Mouse (Mus musculus) heart, postnatal 4 days (tissue): ENCODE measurements around the gene Pwwp2b. TPM values are rescaled to one million over a fixed set of nuclear protein-coding genes. Genes with fewer than 3 reads are reported as not detected.
A peak's percentile ranks its signal among the peaks of the same experiment; 100 is the strongest.

Source experiments
- DNase-seq: peaks from one replicate; pipeline ENCODE4 v3.0.0; 2021
- total RNA-seq, 2 experiments: library from RNA; stranded (reverse); gene quantifications; 2 replicates each; pipeline ENCODE4 v1.2.3; 2021

The Pwwp2b gene
- total RNA-seq, 2 experiments from 2014 or later, result 7.9 to 9.3 TPM

DNA sequence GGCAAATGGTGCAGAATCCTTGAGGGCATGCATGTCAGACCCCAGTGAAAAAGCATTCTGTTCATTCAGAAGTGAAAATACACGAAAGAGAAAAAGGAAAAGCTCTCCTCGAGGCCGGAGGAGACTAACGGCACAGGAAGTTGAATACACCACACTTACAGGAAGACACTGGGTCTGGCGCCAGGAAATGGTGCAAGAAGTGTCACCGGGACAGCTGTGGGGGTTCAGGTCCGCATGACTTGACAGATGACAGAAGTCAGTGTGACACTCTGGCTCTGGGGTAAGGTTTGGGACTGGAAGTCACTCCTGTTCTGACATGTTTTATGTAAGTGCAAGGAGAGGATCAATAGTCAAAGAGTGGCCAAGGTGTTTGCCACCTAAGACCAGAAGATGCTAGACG is 23.6 kb upstream of the Pwwp2b start:
- DNase-seq, result peak; percentile 55

GRCm38 (mm10) chr7:139226416-139226815 is 21.9 kb upstream of the Pwwp2b start:
- peak; percentile 1 for DNase-seq

DNA sequence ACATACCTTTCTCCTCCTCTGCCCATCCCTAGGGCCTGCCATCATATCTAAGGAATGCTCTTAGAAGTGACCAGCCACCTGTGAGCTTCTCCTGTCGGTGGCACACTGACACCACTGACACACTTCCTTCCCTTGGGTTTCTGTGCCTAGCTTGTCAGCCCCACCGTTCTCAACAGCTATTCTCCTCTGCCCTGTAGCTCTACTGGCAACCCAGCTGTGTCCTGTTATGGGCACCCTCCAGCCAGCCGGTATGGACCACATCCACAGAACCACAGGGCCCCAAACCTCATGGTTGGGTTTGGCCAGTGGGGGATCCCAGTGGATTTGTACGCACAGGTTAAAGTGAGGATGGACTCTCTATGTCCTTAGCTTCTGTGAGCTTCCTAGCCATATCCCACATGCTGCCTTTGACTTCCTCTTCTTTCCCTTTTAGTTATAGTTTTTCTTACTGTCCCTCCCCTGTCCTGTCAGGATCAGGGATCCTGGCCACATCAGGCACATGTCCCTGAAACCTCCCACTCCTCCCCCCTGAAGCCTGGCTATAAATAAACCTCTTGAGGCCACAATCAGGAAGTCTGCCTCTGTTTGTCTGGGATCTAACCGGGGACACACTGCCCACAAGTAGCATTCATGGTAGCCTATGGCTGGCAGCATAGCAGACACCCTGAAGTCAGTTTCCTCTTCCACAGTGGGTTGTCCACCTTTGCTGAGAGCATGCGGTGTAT is 19.7 kb upstream of the Pwwp2b start:
- peak; percentile 53 for DNase-seq

DNA sequence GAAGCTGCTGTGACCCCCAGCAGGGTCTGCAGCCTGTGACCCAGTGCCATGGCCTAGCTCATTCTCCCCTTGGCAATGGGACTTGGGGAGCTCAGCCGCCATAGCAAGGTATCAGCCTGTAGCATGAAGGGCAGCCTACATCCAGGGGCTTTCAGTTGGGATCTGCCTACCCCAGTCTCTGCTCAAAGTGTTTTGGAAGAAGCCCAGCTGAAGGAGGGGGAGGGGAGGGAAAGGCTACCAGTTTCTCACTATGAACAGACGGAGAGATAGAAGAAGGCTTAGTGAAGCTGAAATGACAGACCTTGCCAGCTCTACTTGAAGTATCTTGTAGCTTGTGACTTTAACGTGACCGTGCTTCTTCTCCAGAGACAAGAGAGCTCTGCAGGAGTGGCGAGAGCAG is 18.4 kb upstream of the Pwwp2b start:
- no peak for DNase-seq

GRCm38 (mm10) chr7:139230241-139230640 is 18.0 kb upstream of the Pwwp2b start:
- no peak for DNase-seq

DNA sequence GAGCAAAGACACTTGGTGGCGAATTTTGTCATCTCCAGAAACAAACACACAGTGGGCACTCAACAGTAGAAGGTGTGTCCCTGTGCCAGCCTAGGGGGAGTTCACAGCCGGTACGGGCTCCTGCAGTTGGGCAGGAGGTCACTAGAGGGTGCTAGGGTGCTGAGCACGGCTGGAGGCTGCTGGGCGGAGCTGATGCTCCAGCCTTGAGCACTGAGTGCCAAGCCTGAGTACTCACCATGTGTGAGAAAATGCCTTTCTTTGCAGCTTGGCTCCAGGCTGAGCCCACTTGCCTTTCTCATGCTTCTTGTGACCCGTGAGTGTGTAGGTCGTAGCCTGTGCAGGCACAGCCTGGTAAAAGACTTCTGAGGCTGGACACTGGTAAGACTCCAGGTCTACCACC is 14.6 kb upstream of the Pwwp2b start:
- peak; percentile 94 for DNase-seq

DNA sequence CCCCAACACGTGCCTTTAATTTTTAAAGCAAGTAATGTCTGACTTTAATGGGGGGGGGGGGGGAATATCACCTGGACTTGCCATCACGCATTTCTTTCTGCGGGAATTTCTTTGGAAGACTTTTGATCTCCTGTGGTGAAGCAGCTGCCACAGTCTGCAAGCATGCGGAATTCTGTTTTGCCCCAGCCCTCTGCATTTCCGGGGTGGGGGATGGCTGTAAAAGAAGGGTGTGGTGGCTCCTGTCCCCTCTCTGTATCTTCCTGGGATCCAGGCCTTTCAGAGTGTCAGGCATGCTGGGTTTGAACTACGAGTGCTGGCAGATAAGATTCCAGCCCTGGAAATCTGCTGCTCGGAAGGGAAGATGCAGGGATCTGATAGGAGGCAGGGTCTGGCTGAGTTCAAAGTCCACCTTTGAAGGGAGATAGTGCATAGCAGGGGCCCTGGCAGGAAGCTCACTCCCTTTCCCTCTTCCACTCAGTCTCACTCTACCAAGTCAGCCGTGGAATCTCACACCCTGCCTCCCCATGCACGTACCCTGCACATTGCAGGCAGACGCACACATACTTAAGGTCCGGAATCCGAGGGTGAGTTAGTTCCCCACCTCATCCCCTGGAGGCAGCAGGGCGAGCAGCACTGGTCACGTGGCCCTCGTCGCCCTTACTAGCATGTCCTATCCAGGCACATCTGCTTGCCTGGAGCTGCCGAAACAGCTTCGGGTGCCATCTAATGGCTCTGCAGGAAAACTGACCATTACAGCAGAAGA is 13.7 kb upstream of the Pwwp2b start:
- DNase-seq, result peak; percentile 75

GRCm38 (mm10) chr7:139235651-139236358 is 12.5 kb upstream of the Pwwp2b start:
- no peak for DNase-seq

GRCm38 (mm10) chr7:139239432-139239831 is 8.8 kb upstream of the Pwwp2b start:
- no peak for DNase-seq

DNA sequence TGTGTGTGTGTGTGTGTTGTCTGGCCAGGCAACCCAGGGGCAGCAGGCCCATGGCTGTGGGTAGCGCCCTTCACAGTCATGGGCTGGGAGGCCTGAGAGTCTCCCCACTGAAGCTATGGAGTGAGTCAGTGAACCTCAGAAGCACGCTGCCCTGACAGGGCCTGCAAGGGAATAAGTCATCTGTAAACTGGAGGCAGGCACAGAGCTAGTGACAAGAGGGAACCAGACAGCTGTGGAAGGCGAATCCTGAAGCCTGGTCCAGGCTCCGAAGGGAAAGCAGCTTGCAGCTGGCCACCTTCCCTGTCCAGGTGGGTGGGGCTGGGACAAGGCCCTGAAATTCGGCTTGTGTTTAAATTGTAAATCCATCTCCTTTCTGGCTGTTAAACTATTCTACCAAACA is 2.2 kb upstream of the Pwwp2b start:
- no peak for DNase-seq

DNA sequence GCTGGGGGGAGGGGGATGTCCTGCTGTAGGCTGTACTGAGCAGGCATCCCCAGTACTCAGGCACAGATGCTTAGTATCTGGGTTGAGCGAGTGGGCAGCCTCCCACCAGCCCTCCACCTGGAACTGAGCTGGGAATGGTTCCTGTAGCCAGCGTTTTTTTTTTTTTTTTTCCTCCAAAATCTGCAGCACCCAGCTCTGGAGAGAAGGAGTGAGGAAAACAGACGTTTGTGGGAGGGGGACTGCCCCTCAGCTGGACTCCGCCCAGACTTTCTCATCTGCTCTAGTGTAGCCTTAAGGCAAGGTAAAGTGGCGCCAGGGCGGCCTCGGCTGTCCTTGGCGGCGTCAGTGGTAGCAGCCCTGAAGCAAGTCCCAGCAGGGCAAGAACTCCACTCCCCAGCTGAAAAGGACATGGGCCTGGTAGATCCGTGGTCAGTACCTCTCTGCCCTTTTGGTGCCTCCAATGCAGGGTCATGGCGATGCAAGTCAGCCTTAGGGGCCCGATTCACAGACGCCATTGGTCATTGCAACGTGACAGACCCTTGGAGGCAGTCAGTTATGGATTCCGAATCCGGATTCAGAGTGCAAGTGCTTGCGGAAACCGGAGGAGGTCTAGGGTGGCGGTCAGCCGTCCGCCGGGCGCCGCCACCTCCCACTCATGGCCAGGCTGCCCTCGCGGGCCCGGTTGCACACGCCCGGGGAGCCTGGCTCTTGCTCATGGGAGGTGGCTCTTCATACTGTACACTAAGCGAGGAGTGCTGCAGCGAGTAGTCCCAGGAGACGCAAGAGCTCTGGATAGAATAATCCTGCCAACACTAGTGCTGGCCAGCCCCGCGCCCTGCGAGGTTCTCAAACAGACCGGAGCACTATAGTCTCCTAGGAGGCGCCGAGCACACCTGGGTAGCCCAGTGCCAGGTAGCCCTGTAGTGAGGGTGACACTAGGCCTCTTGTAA is 1.1 kb upstream of the Pwwp2b start:
- peak; percentile 57 for DNase-seq

DNA sequence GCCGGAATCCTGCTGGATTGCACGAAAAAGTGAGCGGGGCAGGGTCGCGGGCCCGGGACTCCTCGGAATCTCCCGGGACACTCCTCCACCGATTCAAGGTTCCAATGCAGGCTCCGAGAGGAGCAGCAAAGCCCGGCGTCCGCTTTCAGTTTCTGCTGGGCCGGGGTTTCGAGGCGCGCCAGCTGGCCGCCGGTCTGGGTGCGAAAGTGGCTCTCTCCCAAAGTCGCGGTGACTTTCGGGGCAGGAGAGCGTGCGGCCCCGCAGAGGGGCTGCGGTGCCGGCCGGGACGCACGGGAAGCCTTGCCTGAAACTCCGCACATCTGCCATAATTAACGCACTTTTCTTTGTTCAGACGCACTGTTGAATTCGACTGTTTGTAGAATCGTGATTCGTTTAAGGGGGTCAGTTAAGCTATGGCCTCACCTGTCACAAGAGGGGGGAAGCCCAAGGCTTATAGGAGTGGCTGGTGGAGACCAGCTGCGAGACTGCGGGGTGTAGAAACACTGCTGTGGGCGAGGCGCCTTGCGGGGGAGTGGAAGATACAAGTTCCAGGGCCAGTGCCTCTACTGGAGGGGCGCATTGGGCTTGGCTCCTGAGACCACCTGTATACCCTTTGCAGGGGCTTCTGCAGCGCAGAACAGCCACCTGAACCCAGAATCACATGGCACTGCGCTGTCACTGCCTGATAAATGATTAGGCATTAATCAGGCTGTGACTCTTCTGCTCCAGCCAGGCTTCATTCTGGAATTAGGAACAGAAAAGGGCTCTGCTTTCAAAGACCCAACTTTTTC is 528 bp downstream of the Pwwp2b start:
- peak; percentile 39 for DNase-seq

GRCm38 (mm10) chr7:139249406-139250210 is 1.3 kb downstream of the Pwwp2b start:
- DNase-seq, result no peak

DNA sequence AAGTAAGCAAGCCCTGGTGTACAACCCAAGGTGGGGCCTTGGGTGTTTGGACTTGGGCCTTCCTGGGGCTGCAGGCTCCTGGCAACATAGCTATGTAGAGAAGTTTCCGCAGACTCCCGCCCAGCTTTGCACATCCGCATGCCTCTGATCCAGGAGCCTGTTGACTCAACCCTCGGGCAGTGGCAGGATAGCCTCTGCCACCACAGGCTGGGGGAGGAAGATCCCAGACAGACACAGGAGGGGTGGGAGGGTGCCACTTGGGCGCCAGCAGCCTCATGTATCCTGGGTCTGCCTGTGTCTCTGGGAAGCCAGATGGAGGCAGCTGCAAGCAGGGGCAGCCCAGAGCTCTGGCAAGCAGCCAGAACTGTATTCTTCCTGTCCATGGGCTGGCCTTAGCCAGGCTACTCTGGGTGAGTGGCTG is 3.6 kb downstream of the Pwwp2b start:
- peak; percentile 80 for DNase-seq

GRCm38 (mm10) chr7:139252566-139252965 is 4.3 kb downstream of the Pwwp2b start:
- no peak for DNase-seq

DNA sequence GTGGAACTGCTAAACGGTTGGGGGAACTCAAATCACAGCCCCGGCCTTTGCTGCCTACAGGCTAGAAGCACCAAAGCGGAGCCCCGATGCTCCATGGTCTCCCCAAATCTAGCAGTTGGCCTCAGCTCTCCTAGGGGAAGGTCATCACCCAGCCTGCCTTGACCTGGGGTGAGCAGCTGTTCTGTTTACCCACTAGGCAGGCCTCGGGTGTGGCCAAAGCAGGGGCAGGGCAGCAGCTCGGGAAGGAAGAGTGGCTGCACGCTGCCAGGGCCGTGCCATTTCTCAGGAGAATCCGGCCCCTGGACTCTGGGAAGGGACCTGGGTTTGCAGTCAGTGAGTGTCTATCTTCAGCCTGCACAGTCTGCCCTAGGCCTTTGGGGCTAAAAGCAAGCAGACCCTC is 4.7 kb downstream of the Pwwp2b start:
- DNase-seq, result no peak

DNA sequence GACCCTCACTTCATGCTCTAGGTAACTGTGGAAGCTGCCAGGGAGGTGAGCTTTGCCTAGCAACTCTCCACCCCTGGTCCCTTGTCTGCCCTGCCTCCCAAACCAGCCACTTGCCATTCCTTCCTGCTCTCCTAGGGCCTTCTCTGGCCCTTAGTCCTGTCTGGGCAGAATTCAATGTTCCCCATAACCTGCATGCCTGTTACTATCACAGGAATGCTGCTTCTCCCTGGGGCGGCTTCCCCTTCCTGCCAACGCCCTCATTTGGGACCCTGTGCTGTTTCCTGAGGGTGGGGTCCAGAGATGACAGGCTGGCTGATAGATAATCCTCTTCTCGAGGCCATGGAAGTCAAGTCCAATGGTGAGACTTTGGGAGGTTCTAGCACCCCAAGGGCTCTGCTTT is 5.2 kb downstream of the Pwwp2b start:
- DNase-seq, result no peak

DNA sequence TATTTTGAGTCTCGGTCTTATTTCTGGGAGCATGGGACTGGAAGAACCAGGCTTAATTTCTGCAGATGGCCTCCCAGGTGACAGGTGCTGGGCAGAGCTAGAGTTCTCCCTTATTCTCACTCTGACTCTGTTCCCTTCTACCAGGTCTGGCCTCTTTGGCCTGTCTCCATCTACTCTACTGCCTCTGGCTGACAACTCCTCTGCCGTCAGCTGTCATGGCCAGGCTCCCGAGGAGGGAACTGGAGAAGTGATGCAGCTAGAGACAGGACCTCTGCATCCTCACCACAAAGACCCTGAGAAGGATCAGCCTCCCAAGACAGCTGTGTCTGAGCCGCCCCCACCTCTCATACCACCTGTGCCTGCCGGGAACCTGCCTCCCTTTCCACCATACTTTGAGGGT is 6.3 kb downstream of the Pwwp2b start:
- no peak for DNase-seq

GRCm38 (mm10) chr7:139257752-139258542 is 9.7 kb downstream of the Pwwp2b start:
- DNase-seq, result no peak

DNA sequence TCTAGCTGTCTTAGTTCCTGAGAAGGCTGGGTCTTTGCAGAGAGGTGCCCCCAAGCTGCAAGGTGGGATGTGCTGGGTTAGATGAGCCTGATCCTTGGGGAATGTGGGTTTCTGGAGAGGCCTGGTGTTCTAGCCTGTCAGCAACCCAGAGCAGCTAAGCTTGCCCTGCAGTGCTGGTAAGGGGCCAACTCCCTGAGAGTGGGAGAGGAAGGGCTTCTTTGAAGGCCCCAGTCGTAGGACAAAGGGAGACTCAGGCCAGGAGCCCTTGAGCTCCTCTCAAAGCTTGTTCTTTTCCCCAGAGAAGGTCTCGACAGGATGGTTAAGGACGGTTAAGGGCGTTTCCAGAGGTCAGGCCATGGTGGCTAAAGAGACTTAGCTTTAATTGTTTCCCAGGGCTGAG is 16.1 kb downstream of the Pwwp2b start:
- DNase-seq, result peak; percentile 52
